Mouse (Mus musculus): ENCODE results near the gene Gm49027.

DNA sequence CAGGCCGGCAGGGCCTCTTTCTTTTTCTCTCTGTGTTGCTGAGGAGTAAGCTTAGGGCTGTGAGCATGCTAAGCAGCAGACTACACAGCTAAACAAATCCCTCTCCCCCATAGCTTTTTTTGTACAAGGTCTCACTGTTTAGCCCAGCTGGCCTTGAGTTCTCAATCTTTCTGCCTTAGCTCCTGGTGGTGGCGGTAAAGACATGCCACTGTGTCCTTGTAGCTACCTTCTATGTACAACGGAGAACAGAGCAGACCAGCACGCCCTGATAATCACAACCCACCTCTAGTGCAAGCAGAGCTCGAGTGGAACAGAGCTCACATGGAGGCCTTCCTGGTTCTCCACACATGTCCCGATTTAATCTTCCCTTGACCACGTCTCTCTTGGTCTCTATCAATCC lies 3.4 kb upstream of the Gm49027 start:
- no peak for TF ChIP-seq CTCF (IDR thresholded peaks at IDR 0.05; ENCODE audit: control insufficient read depth, insufficient read depth, insufficient read length)
- no peak for TF ChIP-seq MAX (IDR thresholded peaks at IDR 0.05)

Data from C2C12 (cell line).